16 mouse cellular contexts compared by ENCODE assay signal in genomic region chr2:167221159-167221845, GRCm38 (mm10). TPM values are rescaled to one million over a fixed set of nuclear protein-coding genes. Genes with fewer than 3 reads are reported as not detected.
DNase-seq lines count a peak whose midpoint lies in the region; ATAC-seq and TF ChIP-seq lines count a peak whose summit lies in the region.
"Had no signal": no experiment of that assay in that cellular context is flagged by ENCODE, and none has a peak within 500 bp of the region (broad histone marks: within the 10 kb centered on the region; RNA-seq: fewer than 3 reads in every experiment).

No protein-coding gene starts in this region.

- H3K4me2 ChIP-seq in hindbrain, embryonic 12.5 days (replicated peaks) = no peak overlapping the region
- no peak overlapping the region for H3K4me2 ChIP-seq in hindbrain, embryonic 14.5 days (replicated peaks)
- no peak overlapping the region for H3K4me2 ChIP-seq in midbrain, embryonic 16.5 days (ENCODE audit: low read length)
- no peak overlapping the region for H3K4me2 ChIP-seq in midbrain, embryonic 11.5 days
- no peak overlapping the region for H3K4me2 ChIP-seq in forebrain, embryonic 16.5 days (ENCODE audit: low read length)
- H3K4me2 ChIP-seq: forebrain, embryonic 15.5 days; heart, embryonic 11.5 days; heart, embryonic 15.5 days; hindbrain, embryonic 15.5 days had no signal

- H3K27ac ChIP-seq in hindbrain, embryonic 12.5 days = no peak overlapping the region
- no peak overlapping the region for H3K27ac ChIP-seq in hindbrain, embryonic 14.5 days
- H3K27ac ChIP-seq in midbrain, embryonic 16.5 days (ENCODE audit: low read length) = no peak overlapping the region
- H3K27ac ChIP-seq in midbrain, embryonic 11.5 days (ENCODE audit: low read depth, low read length) = no peak overlapping the region
- H3K27ac ChIP-seq in MEL (ENCODE audit: control insufficient read depth, low read depth, low read length) = peak overlapping the region; percentile 52
- H3K27ac ChIP-seq in forebrain, embryonic 16.5 days (ENCODE audit: low read length) = no peak overlapping the region
- H3K27ac ChIP-seq: forebrain, embryonic 15.5 days; heart, adult 2 months; heart, embryonic 15.5 days; hindbrain, embryonic 15.5 days had no signal

- no peak for TF ChIP-seq RAD21 in MEL (IDR thresholded peaks at IDR 0.05; ENCODE audit: low read depth, low read length)

- no peak overlapping the region for H3K4me3 ChIP-seq in hindbrain, embryonic 12.5 days
- H3K4me3 ChIP-seq in hindbrain, embryonic 14.5 days (replicated peaks; ENCODE audit: low read length) = no peak overlapping the region
- H3K4me3 ChIP-seq in midbrain, embryonic 16.5 days (ENCODE audit: low read depth, low read length) = no peak overlapping the region
- no peak overlapping the region for H3K4me3 ChIP-seq in midbrain, embryonic 11.5 days (ENCODE audit: low read depth, low read length)
- H3K4me3 ChIP-seq in MEL (ENCODE audit: control insufficient read depth in 1 of 2, insufficient read depth in 1 of 2, low read depth in 2 of 2, low read length in 2 of 2) = peak overlapping the region; percentile 74 to 75
- H3K4me3 ChIP-seq in forebrain, embryonic 16.5 days (replicated peaks; ENCODE audit: low read length) = no peak overlapping the region
- H3K4me3 ChIP-seq: forebrain, embryonic 15.5 days; heart, adult 2 months; heart, embryonic 15.5 days; hindbrain, embryonic 15.5 days had no signal

- no peaks in the 10 kb centered on the region for H3K9me3 ChIP-seq in hindbrain, embryonic 12.5 days (replicated peaks)
- no peaks in the 10 kb centered on the region for H3K9me3 ChIP-seq in hindbrain, embryonic 14.5 days (ENCODE audit: control insufficient read depth, low read length)
- no peaks in the 10 kb centered on the region for H3K9me3 ChIP-seq in midbrain, embryonic 16.5 days (replicated peaks; ENCODE audit: control insufficient read depth, low read length, poor library complexity, severe bottlenecking)
- H3K9me3 ChIP-seq in midbrain, embryonic 11.5 days (ENCODE audit: control insufficient read depth, low read length) = no peaks in the 10 kb centered on the region
- no peaks in the 10 kb centered on the region for H3K9me3 ChIP-seq in MEL (replicated peaks; ENCODE audit: insufficient read depth, low read length)
- H3K9me3 ChIP-seq in forebrain, embryonic 16.5 days (ENCODE audit: control insufficient read depth, low read length) = no peaks in the 10 kb centered on the region
- H3K9me3 ChIP-seq: forebrain, embryonic 15.5 days; heart, embryonic 15.5 days; hindbrain, embryonic 15.5 days had no signal

- peak overlapping the region; percentile 19; the same call in 1 of the 2 replicates for H3K9ac ChIP-seq in hindbrain, embryonic 12.5 days
- no peak overlapping the region for H3K9ac ChIP-seq in hindbrain, embryonic 14.5 days
- H3K9ac ChIP-seq in midbrain, embryonic 16.5 days (ENCODE audit: low read depth, low read length) = 0 out of 2 replicates have a peak overlapping the region, but pooled peaks have one; percentile 5
- H3K9ac ChIP-seq in midbrain, embryonic 11.5 days (ENCODE audit: low read length) = no peak overlapping the region
- H3K9ac ChIP-seq in MEL (ENCODE audit: control insufficient read depth, low read depth, low read length, poor library complexity, severe bottlenecking) = peak overlapping the region; percentile 79
- H3K9ac ChIP-seq in forebrain, embryonic 16.5 days (replicated peaks; ENCODE audit: low read depth, low read length) = no peak overlapping the region
- H3K9ac ChIP-seq: forebrain, embryonic 15.5 days; heart, embryonic 15.5 days; hindbrain, embryonic 15.5 days had no signal

- TF ChIP-seq CTCF in MEL (IDR thresholded peaks at IDR 0.05 in 2 of 3, conservative IDR thresholded peaks at IDR 0.05 in 1 of 3; ENCODE audit: control insufficient read depth in 1 of 3, insufficient read depth in 1 of 3, low read depth in 2 of 3, low read length in 3 of 3, poor library complexity in 1 of 3, severe bottlenecking in 1 of 3) = no peak

- WGBS in hindbrain, embryonic 12.5 days = 85% methylated on average over 13 of the region's 13 CpGs
- 88% methylated on average over 13 of the region's 13 CpGs for WGBS in hindbrain, embryonic 14.5 days
- 82% methylated on average over 13 of the region's 13 CpGs for WGBS in midbrain, embryonic 16.5 days
- 86% methylated on average over 13 of the region's 13 CpGs for WGBS in midbrain, embryonic 11.5 days
- WGBS in forebrain, embryonic 16.5 days = 85% methylated on average over 13 of the region's 13 CpGs

- H3K4me1 ChIP-seq in hindbrain, embryonic 12.5 days = no peaks in the 10 kb centered on the region
- H3K4me1 ChIP-seq in hindbrain, embryonic 14.5 days (replicated peaks; ENCODE audit: control insufficient read depth, insufficient read depth, low read length) = no peaks in the 10 kb centered on the region
- peaks cover 3% of the 10 kb centered on the region; the same call in 1 of the 2 replicates for H3K4me1 ChIP-seq in midbrain, embryonic 16.5 days (ENCODE audit: control insufficient read depth, insufficient read depth, low read length)
- no peaks in the 10 kb centered on the region for H3K4me1 ChIP-seq in midbrain, embryonic 11.5 days (ENCODE audit: control insufficient read depth, insufficient read depth, low read length)
- H3K4me1 ChIP-seq in MEL (ENCODE audit: control insufficient read depth in 1 of 2, insufficient read depth in 2 of 2, low read length in 2 of 2) = no peaks in the 10 kb centered on the region
- no peaks in the 10 kb centered on the region for H3K4me1 ChIP-seq in forebrain, embryonic 16.5 days (replicated peaks; ENCODE audit: control insufficient read depth, insufficient read depth, low read length)

- DNase-seq in hindbrain, embryonic 14.5 days (ENCODE audit: low spot score) = no peak
- DNase-seq in midbrain, embryonic 11.5 days (ENCODE audit: low spot score, missing footprints) = no peak
- peak; percentile 82 for DNase-seq in MEL (ENCODE audit: low read depth, low spot score)
- DNase-seq in cerebellum, adult 11 months = no peak

- no peak for TF ChIP-seq EP300 in MEL (IDR thresholded peaks at IDR 0.05; ENCODE audit: low read depth in 1 of 2, low read length in 2 of 2)

- no peaks in the 10 kb centered on the region for H3K36me3 ChIP-seq in hindbrain, embryonic 12.5 days
- no peaks in the 10 kb centered on the region for H3K36me3 ChIP-seq in hindbrain, embryonic 14.5 days (replicated peaks; ENCODE audit: control insufficient read depth, insufficient read depth)
- H3K36me3 ChIP-seq in midbrain, embryonic 16.5 days (ENCODE audit: control insufficient read depth, insufficient read depth, low read length) = no peaks in the 10 kb centered on the region
- H3K36me3 ChIP-seq in midbrain, embryonic 11.5 days (ENCODE audit: control insufficient read depth, insufficient read depth, low read length) = no peaks in the 10 kb centered on the region
- H3K36me3 ChIP-seq in MEL (ENCODE audit: control insufficient read depth in 1 of 2, insufficient read depth in 2 of 2, low read length in 2 of 2) = no peaks in the 10 kb centered on the region
- H3K36me3 ChIP-seq in forebrain, embryonic 16.5 days (ENCODE audit: control insufficient read depth, insufficient read depth) = no peaks in the 10 kb centered on the region
- H3K36me3 ChIP-seq: forebrain, embryonic 15.5 days; G1E; heart, embryonic 15.5 days; hindbrain, embryonic 15.5 days had no signal

- no peak for ATAC-seq in hindbrain, embryonic 12.5 days (ENCODE audit: low FRiP score)
- no peak for ATAC-seq in hindbrain, embryonic 14.5 days (ENCODE audit: low FRiP score)
- no peak for ATAC-seq in midbrain, embryonic 16.5 days
- no peak for ATAC-seq in midbrain, embryonic 11.5 days (ENCODE audit: low FRiP score)
- ATAC-seq in CD4-positive, CD25-positive, alpha-beta regulatory T cell, adult 4 months = no peak
- ATAC-seq in forebrain, embryonic 16.5 days = no peak
- ATAC-seq: Patski had no signal

- no peaks in the 10 kb centered on the region; the same call in 1 of the 2 replicates for H3K79me2 ChIP-seq in MEL (ENCODE audit: control insufficient read depth, insufficient read depth, low read length, poor library complexity)

- TF ChIP-seq POLR2A in MEL (IDR thresholded peaks at IDR 0.05; ENCODE audit: control insufficient read depth in 1 of 2, insufficient read depth in 1 of 2, low read depth in 1 of 2, low read length in 2 of 2, poor library complexity in 1 of 2) = peak; percentile 55 to 60; a peak in 3 of 4 replicates

- no peaks in the 10 kb centered on the region; the same call in 1 of the 2 replicates for H3K27me3 ChIP-seq in hindbrain, embryonic 12.5 days
- H3K27me3 ChIP-seq in hindbrain, embryonic 14.5 days (ENCODE audit: control insufficient read depth, insufficient read depth, low read length) = no peaks in the 10 kb centered on the region
- H3K27me3 ChIP-seq in midbrain, embryonic 16.5 days (ENCODE audit: control insufficient read depth, insufficient read depth, low read depth, low read length) = no peaks in the 10 kb centered on the region
- H3K27me3 ChIP-seq in midbrain, embryonic 11.5 days (ENCODE audit: control insufficient read depth, insufficient read depth, low read length) = no peaks in the 10 kb centered on the region
- no peaks in the 10 kb centered on the region for H3K27me3 ChIP-seq in MEL (ENCODE audit: control insufficient read depth in 1 of 2, insufficient read depth in 2 of 2, low read length in 2 of 2)
- H3K27me3 ChIP-seq in forebrain, embryonic 16.5 days (replicated peaks; ENCODE audit: control insufficient read depth, insufficient read depth, low read length) = no peaks in the 10 kb centered on the region
- H3K27me3 ChIP-seq: forebrain, embryonic 15.5 days; heart, embryonic 15.5 days; hindbrain, embryonic 15.5 days; Patski had no signal

RNA-seq across cellular contexts. Expression of gene Ptgis, which starts 19.1 kb away (rescaled TPM):
- polyA plus RNA-seq in hindbrain, embryonic 12.5 days (2016; fragmentation: Nextera tagmentation; extraction: Ambion mirVana) = 9.1 and 13.0 TPM in 2 replicates
- polyA plus RNA-seq in hindbrain, embryonic 14.5 days (2014; fragmentation: Nextera tagmentation; extraction: Ambion mirVana) = 3.8 and 4.9 TPM in 2 replicates
- 3.4 and 4.3 TPM in 2 replicates for polyA plus RNA-seq in midbrain, embryonic 16.5 days (2015; fragmentation: Nextera tagmentation; extraction: Ambion mirVana)
- 9.4 and 11.2 TPM in 2 replicates for polyA plus RNA-seq in midbrain, embryonic 11.5 days (2014; fragmentation: Nextera tagmentation; extraction: Ambion mirVana)
- total RNA-seq in MEL (2012; rRNA removed) = 7.3 and 7.6 TPM in 2 replicates
- polyA plus RNA-seq in MEL (2012; ENCODE audit: insufficient read depth in 1 of 2, insufficient read length in 2 of 2, low read depth in 1 of 2, low replicate concordance in 2 of 2, missing spikeins in 1 of 2) = 10 to 100 TPM in 1 of 2 experiments, not detected in 1; 12.7 TPM
- polyA plus RNA-seq in CD4-positive, CD25-positive, alpha-beta regulatory T cell, adult 4 months (2017; shearing (Covaris generic)) = under 1 TPM in 1 of 2 experiments, not detected in 1; 0.16 TPM
- 3.1 and 3.5 TPM in 2 replicates for polyA plus RNA-seq in forebrain, embryonic 16.5 days (2015; fragmentation: Nextera tagmentation; extraction: Ambion mirVana)
- total RNA-seq: G1E; hematopoietic stem cell, adult 5-6 weeks had no signal
- polyA plus RNA-seq: G1E had no signal

RNA-seq across cellular contexts. Expression of gene Kcnb1, which starts 31.3 kb away (rescaled TPM):
- 1.4 and 1.6 TPM in 2 replicates for polyA plus RNA-seq in hindbrain, embryonic 12.5 days (2016; fragmentation: Nextera tagmentation; extraction: Ambion mirVana)
- polyA plus RNA-seq in hindbrain, embryonic 14.5 days (2014; fragmentation: Nextera tagmentation; extraction: Ambion mirVana) = 3.5 and 3.9 TPM in 2 replicates
- 3.9 and 4.0 TPM in 2 replicates for polyA plus RNA-seq in midbrain, embryonic 16.5 days (2015; fragmentation: Nextera tagmentation; extraction: Ambion mirVana)
- 0.75 and 0.96 TPM in 2 replicates for polyA plus RNA-seq in midbrain, embryonic 11.5 days (2014; fragmentation: Nextera tagmentation; extraction: Ambion mirVana)
- total RNA-seq in MEL (2012; rRNA removed) = 0.39 and 0.69 TPM in 2 replicates
- 1 to 10 TPM in 1 of 2 experiments, not detected in 1; 3.6 TPM for polyA plus RNA-seq in MEL (2012; ENCODE audit: insufficient read depth in 1 of 2, insufficient read length in 2 of 2, low read depth in 1 of 2, low replicate concordance in 2 of 2, missing spikeins in 1 of 2)
- under 1 TPM; 0.22 to 0.92 TPM for polyA plus RNA-seq in CD4-positive, CD25-positive, alpha-beta regulatory T cell, adult 4 months (2017; shearing (Covaris generic))
- polyA plus RNA-seq in forebrain, embryonic 16.5 days (2015; fragmentation: Nextera tagmentation; extraction: Ambion mirVana) = 2.3 and 3.2 TPM in 2 replicates
- polyA plus RNA-seq: G1E had no signal

Comparison
In these comparisons a context has a peak if more than half of its experiments do, and no peak if none do; other contexts are left out.
1. H3K9ac ChIP-seq: peak in hindbrain, embryonic 12.5 days (single experiment), midbrain, embryonic 16.5 days (single experiment) and MEL (single experiment); none in hindbrain, embryonic 14.5 days (single experiment), midbrain, embryonic 11.5 days (single experiment) and forebrain, embryonic 16.5 days (single experiment).
2. H3K4me3 ChIP-seq: peak in MEL (2 of 2); none in hindbrain, embryonic 12.5 days (single experiment), hindbrain, embryonic 14.5 days (single experiment), midbrain, embryonic 16.5 days (single experiment), midbrain, embryonic 11.5 days (single experiment) and forebrain, embryonic 16.5 days (single experiment).